Mouse (Mus musculus) liver, embryonic 16.5 days (tissue): ENCODE results near the gene Spata5. TPM values are rescaled to one million over a fixed set of nuclear protein-coding genes. Genes with fewer than 3 reads are reported as not detected.
A peak's percentile ranks its signal among the peaks of the same experiment; 100 is the strongest.

Experiments
- ATAC-seq: fragments of 200-750 bp; cut with Nextera tagmentation; 2 replicates; pipeline ENCODE4 v1.8.0; 2017; ENCODE audit warnings: low read depth, mild to moderate bottlenecking, moderate number of reproducible peaks, moderate library complexity
- H3K27ac ChIP-seq: fragments of 300-500 bp; sonication (generic); 2 replicates; pipeline ENCODE4 v1.5.1; 2014; ENCODE audit warnings: mild to moderate bottlenecking, low read length
- H3K27me3 ChIP-seq: fragments of 300-500 bp; sonication (generic); 2 replicates; pipeline ENCODE4 v1.6.1; 2014; ENCODE audit warnings: low read depth, low read length, mixed read lengths; ENCODE audit not compliant: control insufficient read depth, insufficient read depth
- H3K36me3 ChIP-seq: fragments of 300-500 bp; sonication (generic); 2 replicates; pipeline ENCODE4 v1.6.1; 2014; ENCODE audit warnings: mild to moderate bottlenecking; ENCODE audit not compliant: control insufficient read depth, insufficient read depth
- H3K4me1 ChIP-seq: fragments of 300-500 bp; sonication (generic); 2 replicates; pipeline ENCODE4 v1.6.1; 2014; ENCODE audit warnings: low read depth, low read length, mixed read lengths; ENCODE audit not compliant: control insufficient read depth
- H3K4me2 ChIP-seq: fragments of 300-500 bp; sonication (generic); 2 replicates; pipeline ENCODE4 v1.6.1; 2014; ENCODE audit warnings: low read depth, low read length, mixed read lengths
- H3K4me3 ChIP-seq: fragments of 300-500 bp; sonication (generic); 2 replicates; pipeline ENCODE4 v1.5.1; 2014; ENCODE audit warnings: low read depth, mild to moderate bottlenecking, low read length
- H3K9ac ChIP-seq: fragments of 300-500 bp; sonication (generic); 2 replicates; pipeline ENCODE4 v1.6.1; 2014; ENCODE audit warnings: low read depth, low read length
- H3K9me3 ChIP-seq: fragments of 300-500 bp; sonication (generic); replicated peaks from 2 replicates; pipeline ENCODE4 v1.6.1; 2016; ENCODE audit warnings: low read length; ENCODE audit not compliant: control insufficient read depth
- WGBS: fragments of 180-500 bp; shearing (Covaris S2); extraction: QIAGEN DNeasy Blood & Tissue Kit; methylation state at CpG from one replicate; pipeline ENCODE4 v1.1.7; 2014; ENCODE audit not compliant: insufficient replicate concordance; 5-methylcytosine and 5-hydroxymethylcytosine counted together
- polyA plus RNA-seq: library from polyadenylated mRNA; unstranded; fragments of >200 nt; fragmentation: Nextera tagmentation; extraction: Ambion mirVana; gene quantifications from 2 replicates; pipeline ENCODE4 v1.2.1, GENCODE M21; 2015

Gene Spata5
- polyA plus RNA-seq, 1 experiment from 2014 or later: 14.6 TPM

DNA sequence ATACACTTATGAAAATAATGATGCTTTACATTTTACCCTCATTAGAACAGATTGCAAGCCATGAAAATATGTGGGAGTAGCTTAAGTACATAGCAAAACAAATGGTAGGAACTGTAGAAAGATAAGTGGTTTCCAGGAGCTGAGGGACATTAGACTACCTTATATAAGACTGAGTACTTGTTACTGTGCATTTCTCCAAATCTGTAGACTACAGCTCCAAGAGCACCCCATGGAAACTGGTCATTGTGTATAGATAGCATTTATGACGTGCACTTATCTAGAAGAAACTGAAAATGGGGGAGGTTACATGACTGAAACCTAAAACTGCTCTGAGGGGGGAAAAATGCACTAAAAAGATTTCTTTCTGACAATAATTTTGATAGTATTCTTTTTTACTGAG lies 63.0 kb downstream of the Spata5 start:
- H3K9me3 ChIP-seq: no peaks in the 10 kb centered on the region
- H3K36me3 ChIP-seq: peaks cover 3% of the 10 kb centered on the region; the same call in 1 of the 2 replicates
- no peak overlapping the region for H3K4me3 ChIP-seq
- peak; percentile 66 for ATAC-seq
- H3K27me3 ChIP-seq: no peaks in the 10 kb centered on the region
- H3K9ac ChIP-seq: no peak overlapping the region
- 26% methylated on average over 1 of the region's 1 CpGs for WGBS
- peaks cover 10% of the 10 kb centered on the region for H3K4me1 ChIP-seq
- no peak overlapping the region for H3K27ac ChIP-seq
- H3K4me2 ChIP-seq: no peak overlapping the region

DNA sequence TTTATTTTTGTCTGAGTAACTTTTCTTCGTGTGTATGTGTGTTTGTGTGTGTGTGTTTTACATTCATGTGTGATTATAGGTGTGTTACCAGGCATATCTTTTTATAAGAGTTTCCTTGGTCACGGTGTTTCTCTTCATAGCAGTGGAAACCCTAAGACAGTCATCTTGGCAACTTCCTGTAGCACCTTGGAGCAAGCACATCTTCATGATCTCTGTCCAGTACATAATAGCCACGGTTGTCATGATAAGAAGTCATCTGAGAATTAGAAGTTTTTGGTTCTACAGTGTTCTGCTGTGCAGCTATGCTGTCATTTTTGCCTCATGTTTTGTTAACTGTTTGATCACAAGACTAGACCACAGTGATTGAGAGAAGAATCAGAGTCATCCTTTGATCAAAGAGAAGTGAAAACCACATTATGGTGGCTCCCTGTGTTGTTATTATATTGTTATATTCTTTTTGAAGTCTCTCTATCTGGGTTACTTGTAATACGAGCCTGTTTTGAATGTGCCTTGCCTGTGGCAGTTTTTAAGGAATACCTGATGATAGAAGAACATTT lies 64.1 kb downstream of the Spata5 start:
- 61% methylated on average over 4 of the region's 4 CpGs for WGBS
- H3K27me3 ChIP-seq: no peaks in the 10 kb centered on the region
- H3K9me3 ChIP-seq: no peaks in the 10 kb centered on the region
- H3K9ac ChIP-seq: no peak overlapping the region
- H3K4me2 ChIP-seq: no peak overlapping the region
- no peak overlapping the region for H3K4me3 ChIP-seq
- H3K4me1 ChIP-seq: peaks cover 15% of the 10 kb centered on the region
- no peak for ATAC-seq
- H3K27ac ChIP-seq: no peak overlapping the region; the same call in 1 of the 2 replicates
- H3K36me3 ChIP-seq: peaks cover 3% of the 10 kb centered on the region; the same call in 1 of the 2 replicates

DNA sequence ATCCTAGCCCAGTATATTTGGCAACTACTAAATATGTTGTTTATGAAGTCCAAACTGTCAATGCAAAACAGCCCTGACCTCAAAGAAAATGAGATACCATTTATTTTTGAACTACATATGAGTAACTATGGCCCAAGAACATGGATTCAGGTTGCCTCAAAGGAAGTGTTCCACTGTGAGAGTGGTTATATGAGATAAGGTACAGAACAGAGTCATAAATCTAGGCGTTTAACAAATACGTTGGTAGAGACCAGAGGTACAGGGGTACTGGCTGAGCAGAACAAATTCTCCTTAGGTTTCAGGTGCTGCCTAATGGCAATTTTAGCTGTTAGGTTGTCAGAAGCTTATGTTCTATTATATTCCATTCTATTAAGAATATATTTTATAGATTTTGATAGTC lies 67.9 kb downstream of the Spata5 start:
- no peak overlapping the region for H3K9ac ChIP-seq
- WGBS: 19% methylated on average over 2 of the region's 2 CpGs
- peaks cover 18% of the 10 kb centered on the region for H3K4me1 ChIP-seq
- H3K9me3 ChIP-seq: no peaks in the 10 kb centered on the region
- H3K27me3 ChIP-seq: no peaks in the 10 kb centered on the region
- no peak overlapping the region for H3K4me3 ChIP-seq
- ATAC-seq: peak; percentile 75
- no peak overlapping the region for H3K4me2 ChIP-seq
- peak overlapping the region; percentile 17; the same call in 1 of the 2 replicates for H3K27ac ChIP-seq
- H3K36me3 ChIP-seq: no peaks in the 10 kb centered on the region

DNA sequence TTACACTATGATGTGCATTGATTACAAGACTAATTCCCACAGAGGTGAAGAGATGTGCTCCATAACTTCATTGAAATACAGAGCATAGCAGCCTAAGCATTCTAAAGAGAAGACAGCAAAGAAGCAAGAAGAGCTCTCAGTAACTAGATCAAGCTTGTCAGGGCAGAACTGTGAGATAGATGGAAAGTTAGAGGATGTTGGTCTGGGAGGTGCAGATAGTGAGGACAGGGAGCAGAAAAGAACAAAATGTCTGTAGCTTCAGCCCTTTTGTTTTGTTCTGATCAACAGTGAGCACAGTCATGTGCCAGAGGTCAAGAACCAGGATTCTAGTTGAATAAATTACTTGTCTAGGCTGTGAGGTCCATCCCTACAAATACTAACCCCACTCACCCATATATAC lies 68.5 kb downstream of the Spata5 start:
- Histone ChIP-seq H3K27me3 (no peaks in the 10 kb centered on the region), H3K9ac (no peak overlapping the region), H3K36me3 (no peaks in the 10 kb centered on the region), H3K9me3 (no peaks in the 10 kb centered on the region), H3K4me2 (no peak overlapping the region), H3K27ac (peak overlapping the region; percentile 44; the same call in 1 of the 2 replicates), H3K4me3 (no peak overlapping the region), H3K4me1 (peaks cover 16% of the 10 kb centered on the region)
- ATAC-seq: peak; percentile 54

DNA sequence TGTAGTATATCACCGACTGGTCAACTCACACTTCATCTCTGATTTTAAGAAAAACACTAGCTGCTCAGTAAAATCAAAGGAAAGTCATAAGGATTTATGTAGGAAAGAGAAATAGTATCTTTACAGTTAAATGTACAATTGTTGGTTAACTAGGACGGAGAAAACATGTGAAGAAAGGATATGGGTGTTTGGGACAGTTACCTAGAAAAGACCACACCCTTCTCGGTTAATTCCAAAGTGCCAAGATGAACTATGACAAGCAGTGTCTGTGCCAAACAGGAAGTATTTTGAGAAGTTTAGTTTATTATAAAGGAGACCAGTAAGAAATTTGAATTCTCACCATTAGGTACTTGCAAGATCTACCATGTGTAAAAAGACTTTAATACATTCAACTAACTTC lies 70.3 kb downstream of the Spata5 start:
- H3K4me2 ChIP-seq: no peak overlapping the region
- H3K36me3 ChIP-seq: no peaks in the 10 kb centered on the region
- no peaks in the 10 kb centered on the region for H3K9me3 ChIP-seq
- no peak overlapping the region for H3K27ac ChIP-seq
- ATAC-seq: no peak
- no peaks in the 10 kb centered on the region for H3K27me3 ChIP-seq
- WGBS: 55% methylated on average over 3 of the region's 3 CpGs
- no peak overlapping the region for H3K4me3 ChIP-seq
- H3K4me1 ChIP-seq: peaks cover 15% of the 10 kb centered on the region
- H3K9ac ChIP-seq: no peak overlapping the region

DNA sequence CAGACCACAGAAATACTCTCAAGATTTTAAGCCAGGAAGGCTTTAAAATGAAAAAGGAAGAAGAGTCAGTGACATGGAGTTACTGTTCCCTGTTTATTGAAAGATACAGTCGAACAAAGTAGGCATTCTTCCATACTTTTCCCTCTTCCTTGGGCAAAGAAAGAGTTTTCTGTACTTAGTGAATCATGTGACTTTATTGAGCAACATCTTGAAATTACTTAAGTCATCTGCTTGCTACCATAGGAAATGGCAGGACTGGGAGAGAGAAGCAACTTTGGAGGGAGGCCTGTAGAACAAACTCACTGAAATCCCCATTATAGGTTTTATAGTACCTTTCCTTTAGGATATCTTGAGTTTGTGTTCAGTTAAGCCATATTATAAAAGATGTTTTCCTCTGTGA lies 81.2 kb downstream of the Spata5 start:
- Histone ChIP-seq H3K4me2 (no peak overlapping the region), H3K27ac (no peak overlapping the region), H3K9me3 (no peaks in the 10 kb centered on the region), H3K4me1 (peaks cover 5% of the 10 kb centered on the region; the same call in 1 of the 2 replicates), H3K27me3 (no peaks in the 10 kb centered on the region), H3K36me3 (no peaks in the 10 kb centered on the region), H3K4me3 (no peak overlapping the region), H3K9ac (no peak overlapping the region)
- no peak for ATAC-seq
- WGBS: 60% methylated on average over 1 of the region's 1 CpGs

DNA sequence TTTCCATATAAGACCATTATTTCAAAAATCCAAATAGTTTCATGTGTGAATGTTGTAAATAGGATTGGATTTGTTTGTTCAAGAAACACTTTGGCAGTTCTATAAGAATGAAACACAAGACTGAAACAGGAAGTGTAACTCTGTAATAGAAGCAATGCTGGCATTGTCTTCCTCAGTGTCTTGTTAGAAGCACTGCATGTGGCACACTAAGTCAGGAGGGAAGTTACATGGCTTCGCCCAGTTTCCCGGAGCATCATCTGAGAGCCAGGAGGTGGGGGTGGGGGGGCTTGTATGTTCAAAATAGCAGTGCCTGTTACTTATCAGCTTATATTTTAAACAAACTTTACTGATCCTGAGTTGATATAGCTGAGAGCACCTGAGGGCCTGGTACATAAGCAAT lies 82.9 kb downstream of the Spata5 start:
- 59% methylated on average over 2 of the region's 2 CpGs for WGBS
- H3K9me3 ChIP-seq: no peaks in the 10 kb centered on the region
- H3K27ac ChIP-seq: peak overlapping the region; percentile 33

DNA sequence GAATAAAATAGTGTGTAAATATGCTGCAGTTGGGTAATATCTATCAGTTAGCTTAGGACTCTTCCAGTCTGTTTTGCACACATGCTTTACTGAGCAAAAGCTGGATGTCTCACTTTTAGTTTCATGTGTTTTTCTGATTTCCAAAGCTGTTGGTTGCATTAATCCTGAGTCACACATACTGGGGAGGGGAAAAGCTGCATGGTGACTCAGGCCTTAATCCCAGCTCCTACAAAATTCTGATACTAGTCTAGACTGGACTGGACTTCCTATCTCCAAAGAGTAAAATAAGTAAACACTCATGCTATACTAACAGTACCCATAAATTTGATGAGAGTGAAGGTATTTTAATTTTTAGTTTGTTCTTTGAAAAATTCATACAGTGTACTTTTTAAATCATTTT lies 84.2 kb downstream of the Spata5 start:
- no peaks in the 10 kb centered on the region for H3K9me3 ChIP-seq
- peaks cover 8% of the 10 kb centered on the region for H3K4me1 ChIP-seq
- no peak overlapping the region for H3K9ac ChIP-seq
- H3K27me3 ChIP-seq: no peaks in the 10 kb centered on the region
- ATAC-seq: peak; percentile 76
- H3K4me2 ChIP-seq: no peak overlapping the region
- H3K4me3 ChIP-seq: no peak overlapping the region
- no peaks in the 10 kb centered on the region for H3K36me3 ChIP-seq
- no peak overlapping the region for H3K27ac ChIP-seq

More for the DNA sequence above, 82.9 kb downstream of the Spata5 start:
- no peak for ATAC-seq
- H3K27me3 ChIP-seq: no peaks in the 10 kb centered on the region
- no peaks in the 10 kb centered on the region for H3K36me3 ChIP-seq
- H3K9ac ChIP-seq: no peak overlapping the region
- peaks cover 5% of the 10 kb centered on the region; the same call in 1 of the 2 replicates for H3K4me1 ChIP-seq
- H3K4me3 ChIP-seq: no peak overlapping the region
- H3K4me2 ChIP-seq: no peak overlapping the region

DNA sequence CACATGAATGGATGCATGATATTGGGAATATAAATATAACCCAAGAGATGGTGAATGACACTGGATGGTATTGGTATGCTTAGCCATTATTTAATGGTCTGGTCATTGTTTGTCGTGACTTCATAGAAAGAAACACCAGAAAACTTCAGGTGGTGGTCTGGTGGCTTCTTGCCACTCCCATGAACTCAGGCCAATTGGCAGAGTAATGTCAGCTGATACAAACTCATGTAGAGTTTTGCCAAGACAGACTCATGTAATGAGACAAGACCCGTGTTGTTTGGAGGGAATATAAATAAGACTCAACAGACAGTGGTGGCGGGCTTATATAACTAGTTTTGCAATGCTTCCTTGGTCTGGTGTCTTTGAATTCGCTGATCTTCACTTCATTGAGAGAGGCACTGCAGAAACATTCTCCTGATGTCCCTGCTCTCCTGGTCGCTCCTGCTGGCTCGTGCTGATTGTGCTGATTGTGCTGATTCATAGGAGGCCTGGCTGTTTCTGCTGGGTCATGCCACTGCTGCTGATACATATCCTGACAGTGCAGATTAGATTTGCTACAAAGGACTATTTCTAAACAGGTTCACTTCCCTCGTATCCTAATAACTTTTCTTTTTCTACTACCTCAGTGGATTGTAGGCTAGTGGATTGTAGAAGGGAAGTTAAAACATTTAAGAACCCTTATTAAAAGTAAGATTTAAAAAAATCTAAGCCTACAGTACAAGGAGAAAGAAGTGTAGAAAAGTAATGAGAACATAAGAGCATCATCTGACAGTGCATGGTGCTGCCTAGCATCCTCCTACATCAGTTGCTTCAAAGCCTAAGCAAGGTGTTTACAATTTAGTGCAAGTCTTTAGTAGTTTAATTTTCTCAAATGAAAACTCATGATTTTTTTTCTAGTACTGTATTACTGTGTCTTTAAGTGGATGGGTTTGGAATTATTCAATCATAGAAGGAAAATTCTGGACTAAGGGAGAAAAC lies 90.6 kb downstream of the Spata5 start:
- Histone ChIP-seq H3K36me3 (no peaks in the 10 kb centered on the region), H3K4me1 (peaks cover 24% of the 10 kb centered on the region), H3K9ac (0 out of 2 replicates have a peak overlapping the region, but pooled peaks have one; percentile 22), H3K4me3 (no peak overlapping the region), H3K4me2 (peak overlapping the region; percentile 34), H3K27me3 (no peaks in the 10 kb centered on the region), H3K9me3 (no peaks in the 10 kb centered on the region), H3K27ac (peak overlapping the region; percentile 94)
- WGBS: 36% methylated on average over 7 of the region's 7 CpGs
- ATAC-seq: peak; percentile 100
